In the genomic region with DNA sequence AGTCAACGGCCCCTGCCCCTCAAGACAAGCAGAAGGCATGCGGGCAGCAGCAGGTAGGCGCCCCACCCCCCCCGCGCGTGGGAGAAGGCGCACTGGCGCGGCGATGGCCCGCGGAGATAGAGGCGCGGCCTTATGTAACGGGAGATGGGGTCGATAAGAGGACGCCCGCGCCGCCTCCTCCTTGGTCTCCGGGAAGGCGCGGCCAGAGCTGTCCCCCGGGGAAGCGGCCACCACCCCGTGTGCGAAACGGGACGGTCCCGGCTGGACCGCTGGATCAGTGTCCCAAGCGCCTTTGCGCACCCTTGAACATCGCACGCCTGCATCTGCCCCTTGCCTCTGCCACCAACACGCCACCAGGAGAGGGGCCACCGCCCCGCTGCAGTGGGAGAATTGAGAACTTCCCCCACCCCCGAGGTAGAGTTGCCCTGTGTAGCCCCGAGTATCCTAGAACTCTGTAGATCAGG, we compare ENCODE assay signal across 8 mouse cellular contexts. TPM values are rescaled to one million over a fixed set of nuclear protein-coding genes. Genes with fewer than 3 reads are reported as not detected.
A peak's percentile ranks its signal among the peaks of the same experiment; 100 is the strongest.
DNase-seq lines count a peak whose midpoint lies in the region; ATAC-seq and TF ChIP-seq lines count a peak whose summit lies in the region.

No protein-coding gene starts in this region.

- TF ChIP-seq CTCF in cortical plate, adult 2 months (IDR thresholded peaks at IDR 0.05; ENCODE audit: extremely low read depth, insufficient read depth, low read length): no peak
- TF ChIP-seq CTCF in lung, postnatal 0 days (IDR thresholded peaks at IDR 0.05): no peak

- peaks cover 18% of the 10 kb centered on the region for H3K4me1 ChIP-seq in heart, embryonic 13.5 days
- peaks cover 0 to 13% of the 10 kb centered on the region in 2 experiments; a peak in 1 of 4 replicates for H3K4me1 ChIP-seq in ES-E14 (ENCODE audit: control insufficient read depth in 2 of 2, insufficient read depth in 2 of 2, low read length in 2 of 2, poor library complexity in 1 of 2)
- no peaks in the 10 kb centered on the region for H3K4me1 ChIP-seq in cortical plate, adult 2 months (ENCODE audit: control insufficient read depth, insufficient read depth, low read length)
- no peaks in the 10 kb centered on the region for H3K4me1 ChIP-seq in hindbrain, embryonic 14.5 days (replicated peaks; ENCODE audit: control insufficient read depth, insufficient read depth, low read length)
- H3K4me1 ChIP-seq in lung, postnatal 0 days (ENCODE audit: insufficient read depth, low read depth, low read length): 0 out of 2 replicates have a peak, but pooled peaks cover 6% of the 10 kb centered on the region

- H3K9ac ChIP-seq in heart, embryonic 13.5 days: peak overlapping the region; percentile 76
- H3K9ac ChIP-seq in ES-E14 (ENCODE audit: insufficient read depth, low read depth, low read length, poor library complexity, severe bottlenecking): peak overlapping the region; percentile 45; the same call in 1 of the 2 replicates
- H3K9ac ChIP-seq in hindbrain, embryonic 14.5 days: peak overlapping the region; percentile 26; the same call in 1 of the 2 replicates
- no peak overlapping the region for H3K9ac ChIP-seq in lung, postnatal 0 days (replicated peaks; ENCODE audit: low read depth)

- no peak for DNase-seq in heart, adult 8-10 months (ENCODE audit: low spot score)
- DNase-seq in ES-E14 (ENCODE audit: low read depth, low spot score): no peak
- DNase-seq in hindbrain, embryonic 14.5 days (ENCODE audit: low spot score): no peak
- peak; percentile 14 for DNase-seq in lung, postnatal 0 days (ENCODE audit: low spot score)
- peak; percentile 40 for DNase-seq in right cerebral cortex, postnatal 25 days
- DNase-seq in ovary, postnatal 14 days (ENCODE audit: low spot score): no peak

- no peaks in the 10 kb centered on the region for H3K9me3 ChIP-seq in heart, embryonic 13.5 days
- H3K9me3 ChIP-seq in ES-E14 (ENCODE audit: control insufficient read depth, insufficient read depth, low read depth, low read length): no peaks in the 10 kb centered on the region
- H3K9me3 ChIP-seq in hindbrain, embryonic 14.5 days (ENCODE audit: control insufficient read depth, low read length): no peaks in the 10 kb centered on the region
- H3K9me3 ChIP-seq in lung, postnatal 0 days (ENCODE audit: low read length): no peaks in the 10 kb centered on the region

- H3K4me2 ChIP-seq in heart, embryonic 13.5 days: peak overlapping the region; percentile 80
- peak overlapping the region; percentile 59 for H3K4me2 ChIP-seq in hindbrain, embryonic 14.5 days (replicated peaks)
- H3K4me2 ChIP-seq in lung, postnatal 0 days (replicated peaks; ENCODE audit: low read depth, low read length): peak overlapping the region; percentile 57

- TF ChIP-seq POLR2A in cortical plate, adult 2 months (IDR thresholded peaks at IDR 0.05; ENCODE audit: extremely low read depth, insufficient read depth, low read length): no peak

- in situ Hi-C loops in ES-E14 (cut with MboI; ENCODE audit: low sequenced_read_pairs in 2 of 2, unreplicated experiment in 2 of 2): no loop called here

- ATAC-seq in heart, embryonic 13.5 days (ENCODE audit: extremely low read depth, insufficient number of reproducible peaks, low FRiP score, low TSS enrichment): no peak
- no peak for ATAC-seq in hindbrain, embryonic 14.5 days (ENCODE audit: low FRiP score)
- peak; percentile 30; the same call in 1 of the 2 replicates for ATAC-seq in lung, postnatal 0 days

- no peak for TF ChIP-seq EP300 in lung, postnatal 0 days (IDR thresholded peaks at IDR 0.05)

- peak overlapping the region; percentile 50 for H3K4me3 ChIP-seq in heart, embryonic 13.5 days
- H3K4me3 ChIP-seq in ES-E14 (ENCODE audit: insufficient read depth in 1 of 2, low read depth in 1 of 2, low read length in 2 of 2, poor library complexity in 1 of 2, severe bottlenecking in 1 of 2): peak overlapping the region; percentile 30 to 41; a peak in 3 of 4 replicates
- H3K4me3 ChIP-seq in cortical plate, adult 2 months (ENCODE audit: insufficient read depth, low read length): peak overlapping the region; percentile 17; the same call in 1 of the 2 replicates
- peak overlapping the region; percentile 28 for H3K4me3 ChIP-seq in hindbrain, embryonic 14.5 days (replicated peaks; ENCODE audit: low read length)
- H3K4me3 ChIP-seq in lung, postnatal 0 days (ENCODE audit: low read depth, low read length): peak overlapping the region; percentile 28

- WGBS in heart, embryonic 13.5 days: 1% methylated on average over 40 of the region's 40 CpGs
- 2% methylated on average over 40 of the region's 40 CpGs for WGBS in hindbrain, embryonic 14.5 days
- whole genome bisulfite sequencing in lung, postnatal 0 days: under 1% methylated on average over 26 of the region's 40 CpGs

- H3K27me3 ChIP-seq in heart, embryonic 13.5 days (replicated peaks): peaks cover 42% of the 10 kb centered on the region
- H3K27me3 ChIP-seq in hindbrain, embryonic 14.5 days (ENCODE audit: control insufficient read depth, insufficient read depth, low read length): peaks cover 19% of the 10 kb centered on the region
- H3K27me3 ChIP-seq in lung, postnatal 0 days (replicated peaks; ENCODE audit: insufficient read depth, low read length): no peaks in the 10 kb centered on the region

- H3K36me3 ChIP-seq in heart, embryonic 13.5 days: no peaks in the 10 kb centered on the region
- no peaks in the 10 kb centered on the region for H3K36me3 ChIP-seq in ES-E14 (ENCODE audit: control insufficient read depth, insufficient read depth, low read length, poor library complexity, severe bottlenecking)
- H3K36me3 ChIP-seq in hindbrain, embryonic 14.5 days (replicated peaks; ENCODE audit: control insufficient read depth, insufficient read depth): no peaks in the 10 kb centered on the region
- H3K36me3 ChIP-seq in lung, postnatal 0 days (ENCODE audit: insufficient read depth, low read length): no peaks in the 10 kb centered on the region

- H3K27ac ChIP-seq in heart, embryonic 13.5 days (replicated peaks): no peak overlapping the region
- H3K27ac ChIP-seq in ES-E14 (ENCODE audit: insufficient read depth, low read depth, low read length, poor library complexity, severe bottlenecking): no peak overlapping the region
- no peak overlapping the region for H3K27ac ChIP-seq in cortical plate, adult 2 months (ENCODE audit: insufficient read depth, low read length)
- no peak overlapping the region for H3K27ac ChIP-seq in hindbrain, embryonic 14.5 days
- no peak overlapping the region for H3K27ac ChIP-seq in lung, postnatal 0 days (ENCODE audit: low read length)

TF ChIP-seq in ES-E14, 5 proteins besides CTCF, POLR2A, EP300 and RAD21:
- TF ChIP-seq ZC3H11A (IDR thresholded peaks at IDR 0.05; ENCODE audit: borderline replicate concordance, low read depth, low read length) (no peak), ZNF384 (IDR thresholded peaks at IDR 0.05; ENCODE audit: low read depth, low read length) (no peak), CHD2 (IDR thresholded peaks at IDR 0.05; ENCODE audit: low read depth, low read length) (no peak), HCFC1 (IDR thresholded peaks at IDR 0.05; ENCODE audit: borderline replicate concordance, insufficient read depth, low read length) (no peak), MAFK (IDR thresholded peaks at IDR 0.05; ENCODE audit: insufficient read depth, low read depth, low read length) (no peak)

RNA-seq across cellular contexts. Expression of a gene that starts 1.7 kb away (rescaled TPM):
- polyA plus RNA-seq in heart, embryonic 13.5 days (2015; fragmentation: Nextera tagmentation; extraction: Ambion mirVana): not detected in 2 replicates
- total RNA-seq in heart, adult 8-10 months (2022): not detected
- total RNA-seq in ES-E14 (2012; rRNA removed): not detected in 2 replicates
- polyA plus RNA-seq in cortical plate, adult 2 months (2012; rRNA removed): not detected in 2 replicates
- polyA plus RNA-seq in hindbrain, embryonic 14.5 days (2014; fragmentation: Nextera tagmentation; extraction: Ambion mirVana): not detected in 2 replicates
- not detected in 2 replicates for polyA plus RNA-seq in lung, postnatal 0 days (2015; fragmentation: Nextera tagmentation; extraction: Ambion mirVana)

RNA-seq across cellular contexts. Expression of a gene that starts 17.7 kb away (rescaled TPM):
- 0.40 and 0.79 TPM in 2 replicates for polyA plus RNA-seq in heart, embryonic 13.5 days (2015; fragmentation: Nextera tagmentation; extraction: Ambion mirVana)
- total RNA-seq in heart, adult 8-10 months (2022): not detected
- not detected in 2 replicates for total RNA-seq in ES-E14 (2012; rRNA removed)
- polyA plus RNA-seq in cortical plate, adult 2 months (2012; rRNA removed): not detected in 2 replicates
- polyA plus RNA-seq in hindbrain, embryonic 14.5 days (2014; fragmentation: Nextera tagmentation; extraction: Ambion mirVana): 8.3 and 8.5 TPM in 2 replicates
- 0.64 and 0.79 TPM in 2 replicates for polyA plus RNA-seq in lung, postnatal 0 days (2015; fragmentation: Nextera tagmentation; extraction: Ambion mirVana)

Comparison
In these comparisons a context has a peak if more than half of its experiments do, and no peak if none do; other contexts are left out.
1. DNase-seq: peak in lung, postnatal 0 days (single experiment) and right cerebral cortex, postnatal 25 days (single experiment); none in heart, adult 8-10 months (single experiment), ES-E14 (single experiment), hindbrain, embryonic 14.5 days (single experiment) and ovary, postnatal 14 days (single experiment).
2. Peak in every context shown above with its lines, with median percentiles within 50 percentile points of each other: H3K4me2 ChIP-seq and H3K4me3 ChIP-seq.